Mouse (Mus musculus) kidney, postnatal 4 days (tissue): ENCODE results near the gene Icam5.
"Not testable (repeated sequence)": the region's sequence is repeated elsewhere in the genome, so short reads cannot be mapped to it uniquely, and the experiment has no call there.

Experiments
- DNase-seq, 2 experiments: peaks; one replicate each; pipeline ENCODE4 v3.0.0; 2021; ENCODE audit warnings: mixed read lengths in 2 of 2

The Icam5 gene

GRCm38 (mm10) chr9:21036161-21036560 is 4.3 kb downstream of the Icam5 start:
- peak in 1 of 2 experiments; percentile 29 for DNase-seq

GRCm38 (mm10) chr9:21036666-21037065 is 4.8 kb downstream of the Icam5 start:
- DNase-seq = peak in 1 of 2 experiments; percentile 40

- DNase-seq = peak; percentile 69 to 79
These were observed 5.6 kb downstream of the Icam5 start for GRCm38 (mm10) chr9:21037481-21037891.

- DNase-seq = no peak
These were observed 7.9 kb downstream of the Icam5 start for GRCm38 (mm10) chr9:21039779-21040178.

GRCm38 (mm10) chr9:21041308-21041707 is 9.4 kb downstream of the Icam5 start:
- peak; percentile 34 to 54 for DNase-seq

GRCm38 (mm10) chr9:21043563-21043962 is 11.7 kb downstream of the Icam5 start:
- DNase-seq = no peak

GRCm38 (mm10) chr9:21044785-21045184 is 12.9 kb downstream of the Icam5 start:
- DNase-seq = not testable (repeated sequence)

GRCm38 (mm10) chr9:21045235-21045634 is 13.4 kb downstream of the Icam5 start:
- no peak for DNase-seq

- no peak for DNase-seq
These were observed 19.7 kb downstream of the Icam5 start for GRCm38 (mm10) chr9:21051578-21051977.

- no peak for DNase-seq
These were observed 31.1 kb downstream of the Icam5 start for GRCm38 (mm10) chr9:21062928-21063327.

- no peak for DNase-seq
These were observed 35.3 kb downstream of the Icam5 start, which contains the start of gene Zglp1 for GRCm38 (mm10) chr9:21067006-21067684. TSS of gene Zglp1 (minus strand) at chr9:21067093.

- peak in 1 of 2 experiments; percentile 13 for DNase-seq
These were observed 40.8 kb downstream of the Icam5 start for GRCm38 (mm10) chr9:21072641-21073040.

GRCm38 (mm10) chr9:21073044-21073840 is 41.4 kb downstream of the Icam5 start, which contains the start of the genes Gm49373 and Fdx1l:
TSS of gene Gm49373 (minus strand) at chr9:21073096.
TSS of gene Fdx1l (minus strand) at chr9:21073614.
- DNase-seq = peak; percentile 93 to 96

GRCm38 (mm10) chr9:21074173-21074572 is 42.3 kb downstream of the Icam5 start:
- DNase-seq = no peak

- no peak for DNase-seq
These were observed 43.8 kb downstream of the Icam5 start for GRCm38 (mm10) chr9:21075625-21076024.

GRCm38 (mm10) chr9:21081127-21081526 is 49.3 kb downstream of the Icam5 start:
- no peak for DNase-seq

- no peak for DNase-seq
These were observed 51.5 kb downstream of the Icam5 start for GRCm38 (mm10) chr9:21083324-21083723.
